ENCODE assay signal across 23 mouse cellular contexts in the genomic region with DNA sequence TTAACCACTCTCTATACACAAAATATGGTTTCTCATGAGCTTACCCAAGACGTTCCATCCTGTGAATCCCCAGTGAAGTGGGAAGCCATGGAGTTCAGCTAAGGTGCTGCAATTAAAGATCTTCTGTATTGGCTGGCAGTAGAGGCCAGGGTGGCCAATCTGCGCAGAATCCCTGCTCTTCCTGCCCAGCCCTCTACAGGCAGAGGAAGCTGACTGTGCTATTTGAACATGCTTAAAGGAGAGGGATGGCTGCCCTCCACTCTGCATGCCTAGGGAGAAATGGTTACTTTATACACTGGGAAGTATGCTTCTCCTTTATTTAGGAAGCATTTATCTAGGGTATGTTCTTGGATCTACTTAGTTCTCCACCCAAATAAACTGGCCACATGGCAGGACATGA.
"Had no signal": no experiment of that assay in that cellular context is flagged by ENCODE, and none has a peak within 500 bp of the region (broad histone marks: within the 10 kb centered on the region; RNA-seq: fewer than 3 reads in every experiment).

No protein-coding gene starts in this region.

- H3K27me3 ChIP-seq: limb, embryonic 15.5 days; midbrain, embryonic 13.5 days had no signal

- H3K4me3 ChIP-seq: left cerebral cortex, adult 2 months; limb, embryonic 12.5 days; limb, embryonic 15.5 days; midbrain, embryonic 10.5 days; midbrain, embryonic 13.5 days had no signal

- H3K4me2 ChIP-seq: limb, embryonic 12.5 days; limb, embryonic 15.5 days; liver, embryonic 11.5 days; lung, embryonic 14.5 days; midbrain, embryonic 13.5 days had no signal

- H3K9ac ChIP-seq: limb, embryonic 12.5 days; limb, embryonic 15.5 days; liver, embryonic 14.5 days; liver, postnatal 0 days; lung, embryonic 14.5 days; midbrain, embryonic 13.5 days had no signal

- H3K9me3 ChIP-seq: limb, embryonic 12.5 days; limb, embryonic 15.5 days; midbrain, embryonic 10.5 days; midbrain, embryonic 13.5 days had no signal

- H3K36me3 ChIP-seq: limb, embryonic 12.5 days; limb, embryonic 15.5 days; midbrain, embryonic 10.5 days; midbrain, embryonic 13.5 days had no signal

- H3K4me1 ChIP-seq: limb, embryonic 12.5 days; limb, embryonic 15.5 days; midbrain, embryonic 13.5 days had no signal

- H3K27ac ChIP-seq: left cerebral cortex, adult 2 months; limb, embryonic 12.5 days; limb, embryonic 15.5 days; liver, embryonic 14.5 days; midbrain, embryonic 10.5 days; midbrain, embryonic 13.5 days; stomach, postnatal 0 days had no signal

- ATAC-seq: intestine, postnatal 0 days; liver, postnatal 0 days; lung, postnatal 0 days; midbrain, embryonic 13.5 days; midbrain, embryonic 16.5 days had no signal

- DNase-seq: kidney, adult 2 months; kidney, postnatal 10 days; kidney, postnatal 36 days; layer of hippocampus, postnatal 36 days; left cerebral cortex, postnatal 4 days; liver, postnatal 0 days; lung, embryonic 14.5 days; right cerebral cortex, adult 18-20 months; right cerebral cortex, postnatal 14 days; right cerebral cortex, postnatal 4 days; thymus, adult 2 months; thymus, postnatal 25 days had no signal
